Mouse (Mus musculus) liver, postnatal 0 days (tissue): ENCODE measurements around the gene Gm8237. TPM values are rescaled to one million over a fixed set of nuclear protein-coding genes. Genes with fewer than 3 reads are reported as not detected.
A peak's percentile ranks its signal among the peaks of the same experiment; 100 is the strongest.
"Not testable (repeated sequence)": the region's sequence is repeated elsewhere in the genome, so short reads cannot be mapped to it uniquely, and the experiment has no call there.

Source experiments
- ATAC-seq: fragments of 200-750 bp; cut with Nextera tagmentation; 2 replicates; pipeline ENCODE4 v1.8.0; 2017; ENCODE audit warnings: mild to moderate bottlenecking, moderate library complexity
- DNase-seq: peaks from one replicate; pipeline ENCODE4 v3.0.0-alpha.2; 2016
- H3K27ac ChIP-seq: fragments of 300-500 bp; sonication (generic); 2 replicates; pipeline ENCODE4 v1.5.1; 2014; ENCODE audit warnings: antibody characterized with exemption, moderate library complexity, mild to moderate bottlenecking, low read depth
- H3K27me3 ChIP-seq: fragments of 300-500 bp; sonication (generic); 2 replicates; pipeline ENCODE4 v1.6.1; 2014; ENCODE audit warnings: low read length, control low read depth, mixed read lengths; ENCODE audit not compliant: insufficient read depth
- H3K36me3 ChIP-seq: fragments of 300-500 bp; sonication (generic); replicated peaks from 2 replicates; pipeline ENCODE4 v1.6.1; 2014; ENCODE audit warnings: mild to moderate bottlenecking, control low read depth, low read length, moderate library complexity, mixed read lengths; ENCODE audit not compliant: insufficient read depth
- H3K4me1 ChIP-seq: fragments of 300-500 bp; sonication (generic); 2 replicates; pipeline ENCODE4 v1.6.1; 2014; ENCODE audit warnings: antibody characterized with exemption, mild to moderate bottlenecking, control low read depth; ENCODE audit not compliant: insufficient read depth
- H3K4me2 ChIP-seq: fragments of 300-500 bp; sonication (generic); 2 replicates; pipeline ENCODE4 v1.6.1; 2014; ENCODE audit warnings: low read depth, mild to moderate bottlenecking, low read length, moderate library complexity, mixed read lengths
- H3K4me3 ChIP-seq: fragments of 300-500 bp; sonication (generic); 2 replicates; pipeline ENCODE4 v1.5.1; 2014; ENCODE audit warnings: low read depth, low read length
- H3K9ac ChIP-seq: fragments of 300-500 bp; sonication (generic); replicated peaks from 2 replicates; pipeline ENCODE4 v1.6.1; 2014; ENCODE audit warnings: mild to moderate bottlenecking, moderate library complexity
- H3K9me3 ChIP-seq: fragments of 300-500 bp; sonication (generic); 2 replicates; pipeline ENCODE4 v1.6.1; 2016; ENCODE audit warnings: mild to moderate bottlenecking, control low read depth, low read length, mixed read lengths
- CTCF ChIP-seq: sonication (generic); IDR thresholded peaks from 2 replicates; pipeline ENCODE4 v1.5.1; 2016; ENCODE audit warnings: antibody characterized with exemption, low read depth
- WGBS: fragments of 180-500 bp; shearing (Covaris S2); extraction: QIAGEN DNeasy Blood & Tissue Kit; methylation state at CpG from one replicate; pipeline ENCODE4 v1.1.7; 2014; ENCODE audit not compliant: insufficient replicate concordance; 5-methylcytosine and 5-hydroxymethylcytosine counted together
- polyA plus RNA-seq: library from polyadenylated mRNA; unstranded; fragments of >200 nt; fragmentation: Nextera tagmentation; extraction: Ambion mirVana; gene quantifications from 2 replicates; pipeline ENCODE4 v1.2.1, GENCODE M21; 2015

The Gm8237 gene
- polyA plus RNA-seq, result not detected in 2 replicates

- not testable (repeated sequence) for H3K27ac ChIP-seq, H3K27me3 ChIP-seq, H3K4me2 ChIP-seq, H3K4me1 ChIP-seq, H3K36me3 ChIP-seq, H3K9me3 ChIP-seq, H3K4me3 ChIP-seq, H3K9ac ChIP-seq, ATAC-seq
- 12% methylated on average over 7 of the region's 22 CpGs for whole genome bisulfite sequencing
- DNase-seq, result peak; percentile 8
Measured at GRCm38 (mm10) chr14:5880241-5880640, at the start of gene Gm8237. Gene Gm8237, minus strand, starts transcription at chr14:5880382.

GRCm38 (mm10) chr14:5923276-5923675, 43.1 kb upstream of the Gm8237 start:
- H3K4me2 ChIP-seq, result not testable (repeated sequence)
- 59% methylated on average over 7 of the region's 7 CpGs for WGBS

GRCm38 (mm10) chr14:5918330-5918942, 38.3 kb upstream of the Gm8237 start:
- not testable (repeated sequence) for H3K9ac ChIP-seq, H3K4me2 ChIP-seq, DNase-seq, H3K4me1 ChIP-seq, H3K36me3 ChIP-seq, H3K27me3 ChIP-seq, H3K9me3 ChIP-seq, H3K27ac ChIP-seq, ATAC-seq, H3K4me3 ChIP-seq
- WGBS, result 83% methylated on average over 4 of the region's 4 CpGs

More at GRCm38 (mm10) chr14:5923276-5923675, 43.1 kb upstream of the Gm8237 start:
- not testable (repeated sequence) for H3K36me3 ChIP-seq, H3K9ac ChIP-seq, ATAC-seq, H3K27me3 ChIP-seq, H3K27ac ChIP-seq, H3K4me3 ChIP-seq, H3K4me1 ChIP-seq, H3K9me3 ChIP-seq, DNase-seq

GRCm38 (mm10) chr14:5913701-5914100, 33.5 kb upstream of the Gm8237 start:
- not testable (repeated sequence) for H3K9ac ChIP-seq, ATAC-seq
- WGBS, result 64% methylated on average over 2 of the region's 2 CpGs

GRCm38 (mm10) chr14:5879791-5880190, 391 bp downstream of the Gm8237 start:
- H3K4me3 ChIP-seq, H3K9ac ChIP-seq, H3K9me3 ChIP-seq, H3K27me3 ChIP-seq, H3K36me3 ChIP-seq, ATAC-seq, H3K27ac ChIP-seq, H3K4me1 ChIP-seq, H3K4me2 ChIP-seq: not testable (repeated sequence)
- DNase-seq, result peak; percentile 7
- 2% methylated on average over 16 of the region's 28 CpGs for WGBS

More at GRCm38 (mm10) chr14:5913701-5914100, 33.5 kb upstream of the Gm8237 start:
- H3K36me3 ChIP-seq, H3K27me3 ChIP-seq, H3K9me3 ChIP-seq, DNase-seq, H3K4me1 ChIP-seq, H3K4me3 ChIP-seq, H3K27ac ChIP-seq, H3K4me2 ChIP-seq: not testable (repeated sequence)

- not testable (repeated sequence) for H3K4me3 ChIP-seq, H3K9ac ChIP-seq, H3K27ac ChIP-seq, H3K4me2 ChIP-seq, H3K4me1 ChIP-seq, H3K9me3 ChIP-seq, ATAC-seq, H3K36me3 ChIP-seq, H3K27me3 ChIP-seq
- DNase-seq, result peak; percentile 12
- 7% methylated on average over 5 of the region's 11 CpGs for WGBS
- peak; percentile 35; the same call in 1 of the 2 replicates for TF ChIP-seq CTCF
Measured at GRCm38 (mm10) chr14:5879136-5879535, 1.0 kb downstream of the Gm8237 start.

GRCm38 (mm10) chr14:5855911-5856310, 24.3 kb downstream of the Gm8237 start:
- DNase-seq, H3K27ac ChIP-seq, H3K4me1 ChIP-seq, H3K9ac ChIP-seq, H3K36me3 ChIP-seq, H3K27me3 ChIP-seq, H3K4me3 ChIP-seq, H3K9me3 ChIP-seq, H3K4me2 ChIP-seq, ATAC-seq: not testable (repeated sequence)
- WGBS, result 77% methylated on average over 3 of the region's 3 CpGs

GRCm38 (mm10) chr14:5830229-5830628, 50.0 kb downstream of the Gm8237 start, which contains the start of gene Gm3424:
Gene Gm3424, minus strand, starts transcription at chr14:5830329.
- DNase-seq, ATAC-seq, H3K36me3 ChIP-seq, H3K9ac ChIP-seq, H3K9me3 ChIP-seq, H3K4me3 ChIP-seq, H3K27ac ChIP-seq, H3K4me2 ChIP-seq, H3K4me1 ChIP-seq, H3K27me3 ChIP-seq: not testable (repeated sequence)
- no CpG with 5 or more reads among the region's 3 CpGs for WGBS

- ATAC-seq, result not testable (repeated sequence)
Measured at GRCm38 (mm10) chr14:5812699-5813356, 67.4 kb downstream of the Gm8237 start.

More at GRCm38 (mm10) chr14:5812699-5813356, 67.4 kb downstream of the Gm8237 start:
- not testable (repeated sequence) for H3K4me3 ChIP-seq, H3K4me2 ChIP-seq, H3K27me3 ChIP-seq, DNase-seq, H3K4me1 ChIP-seq, H3K9me3 ChIP-seq, H3K27ac ChIP-seq, H3K36me3 ChIP-seq, H3K9ac ChIP-seq
- no CpG with 5 or more reads among the region's 47 CpGs for WGBS
